Mouse (Mus musculus): Measurements from ENCODE around the gene Foxd2. TPM values are rescaled to one million over a fixed set of nuclear protein-coding genes. Genes with fewer than 3 reads are reported as not detected.

The Foxd2 gene
- under 1 TPM; 0.30 to 0.39 TPM for total RNA-seq (2021)

- intact Hi-C loops (cut with DNase I) = loop anchor here (5.0 kb wide), 1 partner anchor 242 kb away; no protein-coding TSS in a partner anchor
- peak in 1 of 2 experiments; percentile 93 for DNase-seq (ENCODE audit: extremely low spot score in 1 of 2, low spot score in 2 of 2)
These were observed at the start of gene Foxd2 for GRCm38 (mm10) chr4:114908829-114909601. Gene Foxd2, minus strand, starts transcription at chr4:114908873.

- intact Hi-C loops (cut with DNase I) = no loop called here
- no peak for DNase-seq (ENCODE audit: extremely low spot score in 1 of 2, low spot score in 2 of 2)
These were observed 49.6 kb upstream of the Foxd2 start for GRCm38 (mm10) chr4:114958231-114958630.

- intact Hi-C loops (cut with DNase I) = no loop called here
- peak in 1 of 2 experiments; percentile 35 for DNase-seq (ENCODE audit: extremely low spot score in 1 of 2, low spot score in 2 of 2)
These were observed 48.7 kb upstream of the Foxd2 start for GRCm38 (mm10) chr4:114957403-114957802.

GRCm38 (mm10) chr4:114953172-114953571 lies 44.5 kb upstream of the Foxd2 start:
- intact Hi-C loops (cut with DNase I) = no loop called here
- no peak for DNase-seq (ENCODE audit: extremely low spot score in 1 of 2, low spot score in 2 of 2)

GRCm38 (mm10) chr4:114947852-114948481 lies 39.3 kb upstream of the Foxd2 start:
- DNase-seq (ENCODE audit: extremely low spot score in 1 of 2, low spot score in 2 of 2) = no peak
- intact Hi-C loops (cut with DNase I) = loop anchor here (5.0 kb wide), 2 partner anchors 281 to 301 kb away; no protein-coding TSS in a partner anchor

GRCm38 (mm10) chr4:114947395-114947794 lies 38.7 kb upstream of the Foxd2 start:
- peak; percentile 73 to 76 for DNase-seq (ENCODE audit: extremely low spot score in 1 of 2, low spot score in 2 of 2)
- intact Hi-C loops (cut with DNase I) = loop anchor here (5.0 kb wide), 2 partner anchors 280 to 300 kb away; no protein-coding TSS in a partner anchor

- no peak for DNase-seq (ENCODE audit: extremely low spot score in 1 of 2, low spot score in 2 of 2)
- intact Hi-C loops (cut with DNase I) = loop anchor here (5.0 kb wide), 2 partner anchors 279 to 299 kb away; no protein-coding TSS in a partner anchor
These were observed 37.7 kb upstream of the Foxd2 start for GRCm38 (mm10) chr4:114946416-114946815.

- intact Hi-C loops (cut with DNase I) = loop anchor here (5.0 kb wide), 2 partner anchors 278 to 298 kb away; no protein-coding TSS in a partner anchor
- DNase-seq (ENCODE audit: extremely low spot score in 1 of 2, low spot score in 2 of 2) = no peak
These were observed 36.3 kb upstream of the Foxd2 start for GRCm38 (mm10) chr4:114945021-114945420.

GRCm38 (mm10) chr4:114942583-114942982 lies 33.9 kb upstream of the Foxd2 start:
- intact Hi-C loops (cut with DNase I) = no loop called here
- DNase-seq (ENCODE audit: extremely low spot score in 1 of 2, low spot score in 2 of 2) = no peak

- intact Hi-C loops (cut with DNase I) = no loop called here
- no peak for DNase-seq (ENCODE audit: extremely low spot score in 1 of 2, low spot score in 2 of 2)
These were observed 33.4 kb upstream of the Foxd2 start for GRCm38 (mm10) chr4:114942112-114942511.

GRCm38 (mm10) chr4:114941311-114941710 lies 32.6 kb upstream of the Foxd2 start:
- no peak for DNase-seq (ENCODE audit: extremely low spot score in 1 of 2, low spot score in 2 of 2)
- intact Hi-C loops (cut with DNase I) = no loop called here

- DNase-seq (ENCODE audit: extremely low spot score in 1 of 2, low spot score in 2 of 2) = no peak
- intact Hi-C loops (cut with DNase I) = no loop called here
These were observed 29.6 kb upstream of the Foxd2 start for GRCm38 (mm10) chr4:114938248-114938647.

- intact Hi-C loops (cut with DNase I) = no loop called here
- DNase-seq (ENCODE audit: extremely low spot score in 1 of 2, low spot score in 2 of 2) = no peak
These were observed 28.9 kb upstream of the Foxd2 start for GRCm38 (mm10) chr4:114937459-114938047.

- DNase-seq (ENCODE audit: extremely low spot score in 1 of 2, low spot score in 2 of 2) = no peak
- intact Hi-C loops (cut with DNase I) = no loop called here
These were observed 25.5 kb upstream of the Foxd2 start for GRCm38 (mm10) chr4:114934188-114934587.

- no peak for DNase-seq (ENCODE audit: extremely low spot score in 1 of 2, low spot score in 2 of 2)
- intact Hi-C loops (cut with DNase I) = no loop called here
These were observed 24.1 kb upstream of the Foxd2 start for GRCm38 (mm10) chr4:114932747-114933146.

GRCm38 (mm10) chr4:114929155-114929554 lies 20.5 kb upstream of the Foxd2 start:
- intact Hi-C loops (cut with DNase I) = no loop called here
- no peak for DNase-seq (ENCODE audit: extremely low spot score in 1 of 2, low spot score in 2 of 2)

GRCm38 (mm10) chr4:114925917-114926312 lies 17.2 kb upstream of the Foxd2 start, which contains the start of gene Foxe3:
Gene Foxe3, minus strand, starts transcription at chr4:114926013.
- intact Hi-C loops (cut with DNase I) = no loop called here
- DNase-seq (ENCODE audit: extremely low spot score in 1 of 2, low spot score in 2 of 2) = no peak

- DNase-seq (ENCODE audit: extremely low spot score in 1 of 2, low spot score in 2 of 2) = peak in 1 of 2 experiments; percentile 48
- intact Hi-C loops (cut with DNase I) = no loop called here
These were observed 16.6 kb upstream of the Foxd2 start for GRCm38 (mm10) chr4:114924971-114925916.

Measured in left cerebral cortex, postnatal 10 days (tissue).